Mouse (Mus musculus) kidney, adult 2 months (tissue): ENCODE data around the gene Rrp7a. TPM values are rescaled to one million over a fixed set of nuclear protein-coding genes. Genes with fewer than 3 reads are reported as not detected.
A peak's percentile ranks its signal among the peaks of the same experiment; 100 is the strongest.
"Not testable (repeated sequence)": the region's sequence is repeated elsewhere in the genome, so short reads cannot be mapped to it uniquely, and the experiment has no call there.

ENCODE experiments used
- DNase-seq: peaks from one replicate; pipeline ENCODE4 v3.0.0; 2021
- H3K27ac ChIP-seq: fragments of 200-500 bp; 2 replicates; pipeline ENCODE4 v1.5.1; 2012; ENCODE audit warnings: low read depth, low read length, control low read depth, inconsistent platforms; ENCODE audit not compliant: insufficient read depth
- H3K27me3 ChIP-seq: fragments of 200-500 bp; replicated peaks from 2 replicates; pipeline ENCODE4 v1.6.1; 2012; ENCODE audit warnings: mild to moderate bottlenecking, moderate library complexity, low read length, inconsistent platforms; ENCODE audit not compliant: control insufficient read depth, insufficient read depth
- H3K36me3 ChIP-seq: fragments of 200-500 bp; 2 replicates; pipeline ENCODE4 v1.6.1; 2012; ENCODE audit warnings: mild to moderate bottlenecking, moderate library complexity, low read length, inconsistent platforms; ENCODE audit not compliant: control insufficient read depth, insufficient read depth
- H3K4me1 ChIP-seq: fragments of 200-500 bp; 2 replicates; pipeline ENCODE4 v1.6.1; 2011; ENCODE audit warnings: low read length; ENCODE audit not compliant: control insufficient read depth, insufficient read depth
- H3K4me3 ChIP-seq: fragments of 200-500 bp; 2 replicates; pipeline ENCODE4 v1.5.1; 2011; ENCODE audit warnings: mild to moderate bottlenecking, low read depth, low read length, control low read depth; ENCODE audit not compliant: insufficient read depth
- CTCF ChIP-seq: fragments of 200-500 bp; conservative IDR thresholded peaks from 2 replicates; pipeline ENCODE4 v1.5.1; 2011; ENCODE audit warnings: low read depth, mild to moderate bottlenecking, control low read depth, low read length, moderate library complexity, mixed read lengths; ENCODE audit not compliant: insufficient read depth, insufficient read length
- POLR2A ChIP-seq: fragments of 200-500 bp; IDR thresholded peaks from one replicate; pipeline ENCODE4 v1.6.1; 2011; ENCODE audit warnings: low read depth, low read length, control low read depth
- WGBS: fragments of 180-500 bp; shearing (Covaris S2); methylation state at CpG from one replicate; pipeline ENCODE4 v1.1.7; 2018; 5-methylcytosine and 5-hydroxymethylcytosine counted together
- polyA plus RNA-seq: library from polyadenylated mRNA; depleted of rRNA; stranded (reverse); fragments of >200 nt; gene quantifications from 2 replicates; pipeline ENCODE4 v1.2.3, GENCODE M21; 2012

Gene Rrp7a
- polyA plus RNA-seq, 1 experiment: 110 TPM

- TF ChIP-seq POLR2A: no peak
- no peak for TF ChIP-seq CTCF
- WGBS: 0% methylated on average over 36 of the region's 41 CpGs
- H3K4me3 ChIP-seq: peak overlapping the region; percentile 99
- no peak for DNase-seq
- H3K4me1 ChIP-seq: peaks cover 19% of the 10 kb centered on the region
- no peaks in the 10 kb centered on the region; the same call in 1 of the 2 replicates for H3K36me3 ChIP-seq
- peak overlapping the region; percentile 100 for H3K27ac ChIP-seq
- no peaks in the 10 kb centered on the region for H3K27me3 ChIP-seq
These were observed 26.2 kb upstream of the Rrp7a start for GRCm38 (mm10) chr15:83148801-83149195.

- Histone ChIP-seq H3K27me3 (no peaks in the 10 kb centered on the region), H3K27ac (peak overlapping the region; percentile 100), H3K4me3 (peak overlapping the region; percentile 99), H3K4me1 (peaks cover 19% of the 10 kb centered on the region), H3K36me3 (no peaks in the 10 kb centered on the region; the same call in 1 of the 2 replicates)
- DNase-seq: no peak
- no peak for TF ChIP-seq CTCF
- no peak for TF ChIP-seq POLR2A
- whole genome bisulfite sequencing: 1% methylated on average over 21 of the region's 21 CpGs
These were observed 25.8 kb upstream of the Rrp7a start for GRCm38 (mm10) chr15:83148395-83148794.

- no peak for DNase-seq
- WGBS: 79% methylated on average over 6 of the region's 6 CpGs
- Histone ChIP-seq H3K4me1 (peaks cover 23% of the 10 kb centered on the region), H3K36me3 (no peaks in the 10 kb centered on the region; the same call in 1 of the 2 replicates), H3K27me3 (no peaks in the 10 kb centered on the region), H3K27ac (no peak overlapping the region), H3K4me3 (no peak overlapping the region)
- no peak for TF ChIP-seq POLR2A
- no peak for TF ChIP-seq CTCF
These were observed 22.9 kb upstream of the Rrp7a start for GRCm38 (mm10) chr15:83145541-83145940.

- Histone ChIP-seq H3K27me3 (no peaks in the 10 kb centered on the region), H3K4me1 (peaks cover 12% of the 10 kb centered on the region; the same call in 1 of the 2 replicates), H3K27ac (no peak overlapping the region), H3K4me3 (no peak overlapping the region), H3K36me3 (no peaks in the 10 kb centered on the region; the same call in 1 of the 2 replicates)
- DNase-seq: no peak
- 42% methylated on average over 5 of the region's 5 CpGs for WGBS
- no peak for TF ChIP-seq POLR2A
- no peak for TF ChIP-seq CTCF
These were observed 20.3 kb upstream of the Rrp7a start for GRCm38 (mm10) chr15:83142861-83143260.

GRCm38 (mm10) chr15:83135654-83136053 lies 13.1 kb upstream of the Rrp7a start:
- Histone ChIP-seq H3K36me3 (peaks cover 2% of the 10 kb centered on the region), H3K4me1 (no peaks in the 10 kb centered on the region), H3K27me3 (no peaks in the 10 kb centered on the region), H3K27ac (no peak overlapping the region), H3K4me3 (no peak overlapping the region)
- TF ChIP-seq CTCF: no peak
- TF ChIP-seq POLR2A: no peak
- no peak for DNase-seq
- WGBS: 88% methylated on average over 2 of the region's 2 CpGs

- TF ChIP-seq POLR2A (no peak), CTCF (no peak)
- no peaks in the 10 kb centered on the region for H3K4me1 ChIP-seq
- no peaks in the 10 kb centered on the region for H3K27me3 ChIP-seq
- H3K4me3 ChIP-seq: no peak overlapping the region
- WGBS: 76% methylated on average over 6 of the region's 6 CpGs
- peaks cover 2% of the 10 kb centered on the region for H3K36me3 ChIP-seq
- H3K27ac ChIP-seq: no peak overlapping the region
- DNase-seq: no peak
These were observed 12.1 kb upstream of the Rrp7a start for GRCm38 (mm10) chr15:83134671-83135070.

GRCm38 (mm10) chr15:83129530-83130231 lies 7.1 kb upstream of the Rrp7a start:
- H3K4me3 ChIP-seq: no peak overlapping the region
- H3K36me3 ChIP-seq: peaks cover 3% of the 10 kb centered on the region
- 65% methylated on average over 7 of the region's 7 CpGs for WGBS
- H3K27me3 ChIP-seq: no peaks in the 10 kb centered on the region
- H3K4me1 ChIP-seq: no peaks in the 10 kb centered on the region
- no peak for TF ChIP-seq POLR2A
- no peak for TF ChIP-seq CTCF
- no peak overlapping the region for H3K27ac ChIP-seq
- DNase-seq: peak; percentile 21

GRCm38 (mm10) chr15:83127037-83127436 lies 4.4 kb upstream of the Rrp7a start:
- H3K27ac ChIP-seq, H3K4me1 ChIP-seq, H3K27me3 ChIP-seq, H3K4me3 ChIP-seq, DNase-seq, H3K36me3 ChIP-seq: not testable (repeated sequence)
- 93% methylated on average over 3 of the region's 3 CpGs for WGBS
